Mouse (Mus musculus): ENCODE results near the gene Sufu. TPM values are rescaled to one million over a fixed set of nuclear protein-coding genes. Genes with fewer than 3 reads are reported as not detected.

Sufu gene
- polyA plus RNA-seq, 1 experiment from 2014 or later, result 21.8 TPM

DNA sequence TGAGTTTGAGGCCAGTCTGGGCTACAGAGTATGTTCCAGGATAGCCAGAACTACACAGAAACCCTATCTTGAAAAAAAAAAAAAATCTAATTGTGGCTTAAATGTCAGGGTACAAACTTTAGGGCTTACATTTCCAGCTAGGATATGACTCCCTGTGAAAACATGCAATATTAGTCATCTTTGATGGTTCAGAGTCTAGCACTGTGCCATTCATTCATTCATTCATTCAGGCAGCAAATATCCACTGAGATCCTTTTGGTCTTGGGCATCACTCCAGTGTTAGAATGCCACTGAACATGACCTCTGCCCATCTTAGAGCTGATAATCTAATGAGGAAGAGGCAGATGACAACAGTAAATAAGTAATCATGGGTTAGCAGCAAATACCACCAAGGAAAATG is 125.0 kb downstream of the Sufu start:
- Histone ChIP-seq H3K27ac (ENCODE audit: low read depth, low read length) (no peak overlapping the region), H3K9me3 (replicated peaks; ENCODE audit: control insufficient read depth, low read length) (no peaks in the 10 kb centered on the region), H3K9ac (ENCODE audit: low read length) (no peak overlapping the region), H3K4me3 (ENCODE audit: low read depth, low read length) (no peak overlapping the region), H3K36me3 (ENCODE audit: control insufficient read depth, insufficient read depth, low read length) (peaks cover 4% of the 10 kb centered on the region; the same call in 1 of the 2 replicates), H3K4me2 (ENCODE audit: low read length) (no peak overlapping the region), H3K4me1 (ENCODE audit: control insufficient read depth, insufficient read depth, low read length) (peaks cover 54% of the 10 kb centered on the region), H3K27me3 (replicated peaks; ENCODE audit: control insufficient read depth, insufficient read depth, low read length) (no peaks in the 10 kb centered on the region)
- ATAC-seq, result no peak
- no peak for DNase-seq (ENCODE audit: low spot score)

- Histone ChIP-seq H3K36me3 (ENCODE audit: control insufficient read depth, insufficient read depth, low read length) (no peaks in the 10 kb centered on the region), H3K9ac (ENCODE audit: low read length) (no peak overlapping the region), H3K27ac (ENCODE audit: low read depth, low read length) (no peak overlapping the region), H3K4me3 (ENCODE audit: low read depth, low read length) (no peak overlapping the region), H3K4me1 (ENCODE audit: control insufficient read depth, insufficient read depth, low read length) (peaks cover 59% of the 10 kb centered on the region), H3K4me2 (ENCODE audit: low read length) (no peak overlapping the region), H3K27me3 (replicated peaks; ENCODE audit: control insufficient read depth, insufficient read depth, low read length) (no peaks in the 10 kb centered on the region), H3K9me3 (replicated peaks; ENCODE audit: control insufficient read depth, low read length) (no peaks in the 10 kb centered on the region)
- 36% methylated on average over 15 of the region's 15 CpGs for WGBS
- DNase-seq (ENCODE audit: low spot score), result no peak
- ATAC-seq, result no peak
These were observed 125.8 kb downstream of the Sufu start for GRCm38 (mm10) chr19:46522433-46523044.

- H3K4me1 ChIP-seq (ENCODE audit: control insufficient read depth, insufficient read depth, low read length), result peaks cover 60% of the 10 kb centered on the region
- no peak overlapping the region for H3K4me3 ChIP-seq (ENCODE audit: low read depth, low read length)
- peak overlapping the region; percentile 35 for H3K9ac ChIP-seq (ENCODE audit: low read length)
- no peaks in the 10 kb centered on the region for H3K27me3 ChIP-seq (replicated peaks; ENCODE audit: control insufficient read depth, insufficient read depth, low read length)
- DNase-seq (ENCODE audit: low spot score), result no peak
- no peaks in the 10 kb centered on the region for H3K36me3 ChIP-seq (ENCODE audit: control insufficient read depth, insufficient read depth, low read length)
- H3K4me2 ChIP-seq (ENCODE audit: low read length), result peak overlapping the region; percentile 49
- peak overlapping the region; percentile 92 for H3K27ac ChIP-seq (ENCODE audit: low read depth, low read length)
- no peaks in the 10 kb centered on the region for H3K9me3 ChIP-seq (replicated peaks; ENCODE audit: control insufficient read depth, low read length)
- no peak for ATAC-seq
These were observed 126.4 kb downstream of the Sufu start for GRCm38 (mm10) chr19:46523131-46523479.

- peak overlapping the region; percentile 92 for H3K27ac ChIP-seq (ENCODE audit: low read depth, low read length)
- peak overlapping the region; percentile 35 for H3K9ac ChIP-seq (ENCODE audit: low read length)
- H3K27me3 ChIP-seq (replicated peaks; ENCODE audit: control insufficient read depth, insufficient read depth, low read length), result no peaks in the 10 kb centered on the region
- DNase-seq (ENCODE audit: low spot score) (peak; percentile 93), ATAC-seq (peak; percentile 90)
- H3K4me1 ChIP-seq (ENCODE audit: control insufficient read depth, insufficient read depth, low read length), result peaks cover 60% of the 10 kb centered on the region
- peak overlapping the region; percentile 6 for H3K4me3 ChIP-seq (ENCODE audit: low read depth, low read length)
- no peaks in the 10 kb centered on the region for H3K9me3 ChIP-seq (replicated peaks; ENCODE audit: control insufficient read depth, low read length)
- H3K36me3 ChIP-seq (ENCODE audit: control insufficient read depth, insufficient read depth, low read length), result no peaks in the 10 kb centered on the region
- WGBS, result 2% methylated on average over 20 of the region's 20 CpGs
- peak overlapping the region; percentile 49 for H3K4me2 ChIP-seq (ENCODE audit: low read length)
These were observed 126.9 kb downstream of the Sufu start for GRCm38 (mm10) chr19:46523480-46524151.

DNA sequence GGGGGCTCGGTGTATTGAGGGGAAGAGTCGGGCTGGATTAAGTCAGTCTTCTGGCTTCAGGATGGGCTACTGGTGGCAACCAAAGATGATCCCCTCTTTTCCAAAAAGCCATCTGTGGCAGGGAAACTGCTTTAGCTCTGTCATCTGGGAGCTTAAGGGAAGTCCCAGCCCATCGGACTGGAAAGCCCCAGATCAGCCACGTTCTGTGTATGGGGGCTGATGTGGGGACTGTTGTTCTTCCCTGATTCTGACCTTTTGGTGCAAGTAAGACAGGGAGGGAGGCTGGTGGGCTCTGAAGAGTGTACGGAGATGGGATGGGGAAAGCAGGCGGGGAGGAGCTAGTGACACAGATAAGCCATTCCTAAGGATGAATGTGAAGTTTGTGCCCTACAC is 127.5 kb downstream of the Sufu start:
- H3K36me3 ChIP-seq (ENCODE audit: control insufficient read depth, insufficient read depth, low read length), result no peaks in the 10 kb centered on the region
- H3K4me3 ChIP-seq (ENCODE audit: low read depth, low read length), result peak overlapping the region; percentile 6; the same call in 1 of the 2 replicates
- peak overlapping the region; percentile 35; the same call in 1 of the 2 replicates for H3K9ac ChIP-seq (ENCODE audit: low read length)
- peak overlapping the region; percentile 49 for H3K4me2 ChIP-seq (ENCODE audit: low read length)
- no peaks in the 10 kb centered on the region for H3K9me3 ChIP-seq (replicated peaks; ENCODE audit: control insufficient read depth, low read length)
- H3K27me3 ChIP-seq (replicated peaks; ENCODE audit: control insufficient read depth, insufficient read depth, low read length), result no peaks in the 10 kb centered on the region
- peak overlapping the region; percentile 92 for H3K27ac ChIP-seq (ENCODE audit: low read depth, low read length)
- ATAC-seq, result no peak
- DNase-seq (ENCODE audit: low spot score), result no peak
- 8% methylated on average over 6 of the region's 6 CpGs for WGBS
- peaks cover 61% of the 10 kb centered on the region for H3K4me1 ChIP-seq (ENCODE audit: control insufficient read depth, insufficient read depth, low read length)

DNA sequence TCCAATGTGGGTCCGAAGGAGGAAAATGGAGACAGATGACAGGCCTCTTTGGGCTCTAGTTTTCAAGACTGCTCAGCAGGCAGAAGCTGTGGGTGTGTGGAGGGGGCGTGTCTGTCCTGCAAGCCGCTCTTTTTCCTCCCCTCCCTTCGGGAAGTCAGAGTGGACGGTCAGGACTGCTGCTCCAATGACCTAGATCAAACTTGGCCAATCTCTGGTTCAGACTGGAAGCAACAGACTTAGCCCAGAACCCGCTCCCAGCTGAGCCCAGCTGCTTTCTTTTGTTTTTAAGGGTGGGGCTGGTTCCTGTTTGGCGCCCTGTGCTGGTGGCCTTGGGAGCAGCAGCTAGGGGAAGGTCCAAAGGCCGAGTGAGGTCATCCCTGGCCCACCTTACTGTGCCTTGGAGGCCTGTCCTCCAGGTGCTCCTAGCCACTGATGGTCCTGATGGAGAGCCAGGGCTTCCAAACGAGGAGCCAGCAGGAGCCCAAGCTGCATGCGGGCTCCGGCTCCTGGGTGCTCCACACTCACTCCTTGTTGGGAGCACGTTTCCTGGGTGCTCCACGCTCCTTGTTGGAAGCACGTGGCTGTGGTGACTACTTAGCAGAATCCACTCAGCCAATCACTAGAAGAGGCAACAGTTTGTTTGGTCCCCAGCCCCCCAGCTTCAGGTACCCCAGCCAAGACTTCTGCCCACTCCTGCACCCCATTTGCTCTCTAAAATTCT is 128.1 kb downstream of the Sufu start:
- Histone ChIP-seq H3K4me2 (ENCODE audit: low read length) (peak overlapping the region; percentile 49; the same call in 1 of the 2 replicates), H3K4me1 (ENCODE audit: control insufficient read depth, insufficient read depth, low read length) (peaks cover 67% of the 10 kb centered on the region), H3K27me3 (replicated peaks; ENCODE audit: control insufficient read depth, insufficient read depth, low read length) (no peaks in the 10 kb centered on the region), H3K36me3 (ENCODE audit: control insufficient read depth, insufficient read depth, low read length) (no peaks in the 10 kb centered on the region), H3K4me3 (ENCODE audit: low read depth, low read length) (no peak overlapping the region), H3K9ac (ENCODE audit: low read length) (peak overlapping the region; percentile 35; the same call in 1 of the 2 replicates), H3K27ac (ENCODE audit: low read depth, low read length) (peak overlapping the region; percentile 92), H3K9me3 (replicated peaks; ENCODE audit: control insufficient read depth, low read length) (no peaks in the 10 kb centered on the region)
- DNase-seq (ENCODE audit: low spot score) (no peak), ATAC-seq (no peak)
- WGBS, result 23% methylated on average over 14 of the region's 14 CpGs

DNA sequence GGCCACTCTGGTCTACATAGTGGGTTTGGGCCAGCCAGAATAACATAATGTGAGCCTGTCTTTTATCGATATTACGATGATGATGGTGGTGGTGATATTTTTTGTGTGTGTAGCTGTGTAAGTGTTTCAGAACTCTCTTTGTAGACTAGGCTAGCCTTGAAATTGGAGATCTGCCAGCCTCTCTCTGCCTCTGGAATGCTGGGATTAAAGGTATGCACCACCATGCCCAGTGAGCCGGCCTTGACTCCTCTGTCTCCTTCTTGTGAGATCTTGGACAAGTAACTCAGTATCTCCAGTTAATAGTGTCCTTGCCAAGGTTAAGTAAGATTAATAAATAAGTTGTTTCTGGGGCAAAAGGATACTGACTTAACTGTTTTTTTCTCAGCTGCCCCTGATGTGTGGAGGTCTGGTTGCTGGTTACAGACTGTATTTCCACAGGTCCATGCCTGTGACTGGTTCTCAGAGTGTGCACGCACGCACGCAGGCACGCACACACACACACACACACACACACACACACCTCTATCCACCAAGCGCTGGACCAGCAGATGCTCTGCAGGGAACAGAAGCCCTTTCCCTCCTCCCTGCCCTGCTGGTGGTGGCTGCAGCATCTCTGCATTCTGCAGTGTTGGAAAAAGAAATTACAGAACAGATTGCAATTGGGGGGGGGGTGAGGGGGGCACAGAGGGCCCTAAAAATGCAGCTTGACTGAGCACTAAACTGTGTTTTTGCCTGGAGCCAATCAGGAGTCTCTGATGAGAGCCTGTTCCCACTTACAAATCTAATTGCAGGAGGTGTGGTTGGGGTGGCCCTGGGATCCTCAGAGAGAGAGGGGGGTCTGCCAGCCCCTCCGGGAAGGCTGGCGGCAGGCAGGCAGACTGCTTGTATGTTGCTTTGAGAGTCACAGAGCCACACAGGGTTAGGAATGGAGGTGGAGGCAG is 129.3 kb downstream of the Sufu start:
- H3K36me3 ChIP-seq (ENCODE audit: control insufficient read depth, insufficient read depth, low read length), result no peaks in the 10 kb centered on the region
- peak; percentile 24; the same call in 1 of the 2 replicates for ATAC-seq
- H3K27me3 ChIP-seq (replicated peaks; ENCODE audit: control insufficient read depth, insufficient read depth, low read length), result no peaks in the 10 kb centered on the region
- DNase-seq (ENCODE audit: low spot score), result peak; percentile 79
- 0 out of 2 replicates have a peak overlapping the region, but pooled peaks have one; percentile 13 for H3K9ac ChIP-seq (ENCODE audit: low read length)
- H3K27ac ChIP-seq (ENCODE audit: low read depth, low read length), result peak overlapping the region; percentile 70
- H3K4me1 ChIP-seq (ENCODE audit: control insufficient read depth, insufficient read depth, low read length), result peaks cover 77% of the 10 kb centered on the region
- H3K4me3 ChIP-seq (ENCODE audit: low read depth, low read length), result no peak overlapping the region
- WGBS, result 44% methylated on average over 10 of the region's 10 CpGs
- H3K9me3 ChIP-seq (replicated peaks; ENCODE audit: control insufficient read depth, low read length), result no peaks in the 10 kb centered on the region
- no peak overlapping the region for H3K4me2 ChIP-seq (ENCODE audit: low read length)

Data from forebrain, embryonic 14.5 days (tissue).